Mouse (Mus musculus): Measurements from ENCODE around the gene Gm10309. TPM values are rescaled to one million over a fixed set of nuclear protein-coding genes. Genes with fewer than 3 reads are reported as not detected.

The Gm10309 gene
- polyA plus RNA-seq, 1 experiment from 2014 or later, result 0.10 TPM

Other genes starting within 250 kb of the Gm10309 start
- 1.6 and 2.4 TPM in 2 replicates for gene Epas1, start 248.5 kb upstream of the Gm10309 start, polyA plus RNA-seq (2015; fragmentation: Nextera tagmentation; extraction: Ambion mirVana)

All from thymus, postnatal 0 days (tissue).